9 mouse cellular contexts compared by ENCODE assay signal in the genomic region with DNA sequence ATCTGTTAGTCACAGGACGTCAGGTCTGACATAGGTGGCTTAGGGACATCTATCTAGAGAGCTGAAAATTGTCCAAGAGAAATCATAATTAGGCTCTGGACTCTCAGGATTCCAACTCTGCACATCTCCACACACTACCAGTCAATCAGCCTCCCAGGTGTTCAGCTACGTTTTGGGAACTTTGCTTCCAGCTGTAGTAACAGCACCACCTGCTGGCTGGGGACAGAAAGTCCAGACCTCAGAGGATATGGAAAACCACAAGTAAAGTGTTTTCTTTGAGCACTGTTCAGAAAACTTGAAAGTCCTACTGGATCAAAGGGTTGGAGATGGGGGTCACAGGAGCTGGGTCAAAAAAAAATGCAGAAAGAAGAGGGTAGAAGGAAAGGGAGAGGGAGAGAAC. TPM values are rescaled to one million over a fixed set of nuclear protein-coding genes. Genes with fewer than 3 reads are reported as not detected.
DNase-seq lines count a peak whose midpoint lies in the region; ATAC-seq and TF ChIP-seq lines count a peak whose summit lies in the region.
"Had no signal": no experiment of that assay in that cellular context is flagged by ENCODE, and none has a peak within 500 bp of the region (broad histone marks: within the 10 kb centered on the region; RNA-seq: fewer than 3 reads in every experiment).

No protein-coding gene starts in this region.

- no peaks in the 10 kb centered on the region for H3K9me3 ChIP-seq in intestine, embryonic 15.5 days

- 22% methylated on average over 2 of the region's 2 CpGs for WGBS in intestine, embryonic 15.5 days

- H3K4me1 ChIP-seq in intestine, embryonic 15.5 days (replicated peaks): no peaks in the 10 kb centered on the region

- no peak overlapping the region for H3K9ac ChIP-seq in intestine, embryonic 15.5 days

- peak; percentile 63; the same call in 1 of the 2 replicates for TF ChIP-seq CTCF in brain, embryonic 14.5 days (IDR thresholded peaks at IDR 0.05; ENCODE audit: borderline replicate concordance, extremely low read depth, insufficient read depth, insufficient read length)

- no peaks in the 10 kb centered on the region for H3K27me3 ChIP-seq in intestine, embryonic 15.5 days (replicated peaks)

- TF ChIP-seq POLR2A in brain, embryonic 14.5 days (IDR thresholded peaks at IDR 0.05; ENCODE audit: borderline replicate concordance, extremely low read depth, insufficient read depth, insufficient read length, poor library complexity, severe bottlenecking): no peak

- no peak overlapping the region for H3K4me3 ChIP-seq in intestine, embryonic 15.5 days (replicated peaks)

- H3K27ac ChIP-seq in intestine, embryonic 15.5 days: no peak overlapping the region

- DNase-seq in heart, adult 8-10 months (ENCODE audit: low spot score): peak; percentile 36
- DNase-seq in heart, adult 11 months: no peak
- peak; percentile 30 for DNase-seq in urinary bladder, postnatal 14 days (ENCODE audit: low spot score)
- DNase-seq in urinary bladder, adult 2 months (ENCODE audit: low spot score): no peak
- DNase-seq in brain, embryonic 14.5 days (ENCODE audit: low read depth): peak; percentile 48
- DNase-seq in kidney, adult 8-10 months: peak; percentile 29 to 32

- 0 out of 2 replicates have a peak, but pooled peaks have one; percentile 27 for ATAC-seq in monocyte, adult 5-6 weeks (replicated peaks; ENCODE audit: insufficient number of reproducible peaks, low FRiP score, low TSS enrichment, poor library complexity, severe bottlenecking)
- ATAC-seq in intestine, embryonic 15.5 days: no peak

- H3K4me2 ChIP-seq in intestine, embryonic 15.5 days (replicated peaks): no peak overlapping the region

- no peaks in the 10 kb centered on the region for H3K36me3 ChIP-seq in intestine, embryonic 15.5 days

RNA-seq across cellular contexts. Expression of gene Prkx, which starts 12.5 kb away (rescaled TPM):
- total RNA-seq in heart, adult 8-10 months (2022): 10 to 100 TPM; 11.6 to 15.6 (median 14.5) TPM
- 10.7 and 11.1 TPM in 2 replicates for polyA plus RNA-seq in urinary bladder, adult 2 months (2012; rRNA removed)
- polyA plus RNA-seq in brain, embryonic 14.5 days (2012; rRNA removed): 19.8 and 22.3 TPM in 2 replicates
- total RNA-seq in monocyte, adult 5-6 weeks (2017): 46.7 to 56.2 TPM (median 49.5 TPM) in 3 replicates
- polyA plus RNA-seq in intestine, embryonic 15.5 days (2015; fragmentation: Nextera tagmentation; extraction: Ambion mirVana): 8.7 and 9.2 TPM in 2 replicates

RNA-seq across cellular contexts. Expression of gene Pbsn, which starts 44.8 kb away (rescaled TPM):
- not detected for total RNA-seq in heart, adult 8-10 months (2022)
- not detected in 2 replicates for polyA plus RNA-seq in urinary bladder, adult 2 months (2012; rRNA removed)
- not detected in 2 replicates for polyA plus RNA-seq in brain, embryonic 14.5 days (2012; rRNA removed)
- not detected in 3 replicates for total RNA-seq in monocyte, adult 5-6 weeks (2017)
- polyA plus RNA-seq in intestine, embryonic 15.5 days (2015; fragmentation: Nextera tagmentation; extraction: Ambion mirVana): not detected in 2 replicates
- total RNA-seq: layer of hippocampus, adult 18-20 months had no signal

RNA-seq across cellular contexts. Expression of gene Gm14744, which starts 56.0 kb away (rescaled TPM):
- total RNA-seq in heart, adult 8-10 months (2022): not detected
- polyA plus RNA-seq in urinary bladder, adult 2 months (2012; rRNA removed): not detected in 2 replicates
- not detected in 2 replicates for polyA plus RNA-seq in brain, embryonic 14.5 days (2012; rRNA removed)
- not detected in 3 replicates for total RNA-seq in monocyte, adult 5-6 weeks (2017)
- polyA plus RNA-seq in intestine, embryonic 15.5 days (2015; fragmentation: Nextera tagmentation; extraction: Ambion mirVana): not detected in 2 replicates
- total RNA-seq: layer of hippocampus, adult 18-20 months had no signal

Comparison
In these comparisons a context has a peak if more than half of its experiments do, and no peak if none do; other contexts are left out.
1. DNase-seq: peak in heart, adult 8-10 months (single experiment), urinary bladder, postnatal 14 days (single experiment), brain, embryonic 14.5 days (single experiment) and kidney, adult 8-10 months (2 of 2); none in heart, adult 11 months (single experiment) and urinary bladder, adult 2 months (single experiment).